Mouse (Mus musculus) NIH3T3 (cell line): ENCODE results near the gene Tmem40.

Experiments
- DNase-seq: peaks from one replicate; pipeline ENCODE4 v3.0.0-alpha.2; 2012; ENCODE audit warnings: low read depth

The Tmem40 gene

GRCm38 (mm10) chr6:115761995-115762756, at the start of gene Tmem40:
Gene Tmem40 (minus strand): TSS chr6:115762410.
- DNase-seq: peak; percentile 44

DNA sequence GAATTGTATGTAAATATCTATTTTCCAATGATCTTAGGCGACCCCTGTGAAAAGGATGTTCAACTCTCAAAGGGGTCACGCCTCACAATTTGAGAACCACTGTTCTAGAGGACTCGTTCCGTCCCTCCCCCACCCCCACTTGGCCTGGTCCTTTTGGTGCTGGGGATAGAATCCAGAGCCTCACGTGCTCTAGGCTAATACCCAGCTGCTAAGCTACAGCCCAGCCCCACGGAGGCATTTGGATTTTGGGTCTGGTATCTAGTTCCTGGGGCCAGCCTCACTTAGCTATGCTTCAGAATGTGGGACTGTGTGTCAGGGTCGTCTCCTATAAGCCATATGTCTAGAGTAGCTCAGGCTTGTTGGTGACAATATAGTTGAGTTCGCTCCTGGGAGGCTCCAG, 49.4 kb upstream of the Tmem40 start:
- DNase-seq: no peak

DNA sequence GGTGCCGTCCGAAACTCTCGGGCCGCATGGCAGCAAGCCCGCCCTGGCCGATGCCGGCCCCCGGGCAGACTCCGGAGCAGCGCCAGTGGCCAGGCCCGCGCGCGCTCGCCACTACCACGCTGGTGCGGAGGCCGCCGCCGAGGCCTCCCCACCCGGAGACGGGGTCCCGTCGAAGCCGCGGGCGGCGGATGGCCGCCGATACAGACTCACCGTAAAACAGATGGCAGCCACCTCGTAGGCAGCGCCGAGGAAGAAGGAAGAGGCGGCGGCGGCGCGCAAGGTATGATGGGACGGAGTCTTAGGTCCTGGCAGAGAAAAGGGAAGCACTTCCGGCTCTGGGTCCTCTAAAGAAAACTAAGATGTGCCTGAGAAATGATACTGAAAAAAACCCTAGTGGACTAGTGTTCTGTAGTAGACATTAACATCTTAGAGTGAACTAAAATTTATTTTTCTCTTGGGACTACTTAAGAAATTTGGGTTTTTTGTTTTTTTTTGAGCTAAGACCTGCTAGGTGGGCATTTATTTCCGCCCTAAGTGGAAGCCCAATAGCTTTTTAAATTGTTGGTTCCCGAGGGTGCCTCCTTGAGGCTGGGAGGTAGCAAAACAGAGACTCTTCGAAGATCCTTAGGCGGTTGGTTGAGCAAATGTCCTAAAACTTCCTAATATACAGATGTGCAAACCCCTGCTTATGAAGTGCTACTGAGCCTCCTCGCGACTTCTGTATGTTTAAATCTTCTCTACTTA, 46.5 kb upstream of the Tmem40 start, which contains the start of gene Rpl32:
Gene Rpl32 (minus strand): TSS at position 260 of the 744 bp plus-strand sequence.
- peak; percentile 96 for DNase-seq

GRCm38 (mm10) chr6:115808196-115808487, 45.9 kb upstream of the Tmem40 start:
- DNase-seq: no peak

DNA sequence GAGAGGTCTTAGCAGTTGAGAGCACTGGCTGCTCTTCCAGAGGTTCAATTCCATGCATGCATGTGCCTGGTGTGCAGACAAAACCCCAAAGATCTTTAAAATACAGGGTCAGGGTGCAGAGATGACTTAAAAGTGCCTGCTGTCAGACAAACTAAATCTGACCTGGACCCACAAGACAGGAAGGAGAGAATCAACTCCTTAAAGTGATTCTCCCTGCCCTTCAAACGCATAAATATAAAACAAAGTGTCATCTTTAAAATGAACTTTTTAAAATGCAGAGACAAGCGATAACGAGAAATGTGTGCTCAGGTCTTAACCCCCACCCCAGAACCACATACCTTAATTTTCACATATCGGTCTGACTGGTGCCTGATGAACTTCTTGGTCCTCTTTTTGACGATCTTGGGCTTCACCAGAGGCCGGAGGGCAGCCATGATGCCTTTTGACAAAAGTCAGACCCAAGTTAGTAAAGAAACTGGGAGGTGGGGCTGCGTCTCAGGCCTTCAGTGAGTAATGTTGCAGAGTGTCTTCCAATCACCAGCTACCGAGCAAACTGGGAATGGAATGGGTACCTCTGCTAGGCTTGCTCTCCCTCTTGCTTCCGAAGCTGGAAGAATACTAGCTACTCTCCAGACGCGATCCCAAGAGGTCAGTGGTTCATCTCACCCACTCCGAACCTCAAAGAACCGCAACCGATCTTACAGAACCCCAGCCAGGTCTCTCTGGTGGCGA, 45.4 kb upstream of the Tmem40 start:
- peak; percentile 62 for DNase-seq

DNA sequence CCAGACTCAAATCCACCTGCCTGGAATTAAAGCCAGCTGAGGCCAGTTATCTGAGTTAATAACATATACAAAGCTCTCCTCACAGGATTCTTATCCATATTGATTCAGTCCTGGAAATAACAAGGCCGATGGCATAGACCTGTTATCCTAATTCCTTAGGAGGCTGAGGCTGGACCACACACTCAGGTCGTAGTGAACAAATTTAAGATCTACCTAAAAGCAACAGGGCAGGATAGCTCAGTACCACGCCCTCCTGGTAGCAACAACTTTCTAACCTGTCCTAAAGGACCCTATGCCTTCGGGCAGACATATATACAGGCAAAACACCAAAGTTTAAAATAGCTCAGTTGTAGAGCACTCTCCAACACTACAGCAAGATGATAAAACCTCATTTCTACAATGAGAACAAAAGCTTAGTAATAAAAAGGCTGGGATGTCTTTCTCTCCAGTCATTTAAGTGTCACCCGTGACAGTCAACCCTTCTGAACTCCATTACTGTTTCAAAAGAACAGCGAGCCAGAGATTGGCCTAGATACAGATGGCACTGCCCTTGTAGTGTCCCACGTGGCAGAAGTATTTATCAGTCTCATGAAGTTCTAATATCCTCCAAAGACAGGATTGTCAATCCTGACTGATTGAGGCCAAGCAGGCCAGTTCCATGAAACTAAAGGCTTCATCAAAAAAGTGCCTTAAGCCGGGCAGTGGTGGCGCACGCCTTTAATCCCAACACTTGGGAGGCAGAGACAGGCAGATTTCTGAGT, 42.4 kb upstream of the Tmem40 start:
- peak; percentile 21 for DNase-seq

GRCm38 (mm10) chr6:115803541-115804382, 41.6 kb upstream of the Tmem40 start:
- peak; percentile 92 for DNase-seq

- DNase-seq: no peak
Observed at GRCm38 (mm10) chr6:115801811-115802210, 39.6 kb upstream of the Tmem40 start.

DNA sequence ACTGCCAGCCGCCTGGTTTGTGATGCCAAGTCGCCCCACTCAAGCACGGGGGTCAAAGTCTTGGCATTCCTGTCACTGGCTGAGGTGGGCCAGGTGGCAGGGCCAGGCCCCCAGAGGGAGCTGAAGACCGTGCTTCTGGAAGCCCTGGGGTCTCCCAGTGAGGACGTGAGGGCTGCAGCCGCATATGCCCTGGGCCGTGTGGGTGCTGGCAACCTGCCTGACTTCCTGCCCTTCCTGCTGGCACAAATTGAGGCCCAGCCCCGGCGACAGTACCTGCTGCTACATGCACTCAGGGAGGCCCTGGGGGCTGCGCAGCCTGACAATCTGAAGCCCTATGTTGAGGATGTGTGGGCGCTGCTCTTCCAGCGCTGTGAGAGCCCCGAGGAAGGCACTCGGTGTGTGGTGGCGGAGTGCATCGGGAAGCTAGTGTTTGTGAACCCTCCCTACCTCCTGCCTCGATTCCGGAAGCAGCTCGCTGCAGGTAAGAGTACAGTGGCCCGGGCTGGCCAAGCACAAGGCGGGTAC, 30.5 kb upstream of the Tmem40 start:
- DNase-seq: no peak

DNA sequence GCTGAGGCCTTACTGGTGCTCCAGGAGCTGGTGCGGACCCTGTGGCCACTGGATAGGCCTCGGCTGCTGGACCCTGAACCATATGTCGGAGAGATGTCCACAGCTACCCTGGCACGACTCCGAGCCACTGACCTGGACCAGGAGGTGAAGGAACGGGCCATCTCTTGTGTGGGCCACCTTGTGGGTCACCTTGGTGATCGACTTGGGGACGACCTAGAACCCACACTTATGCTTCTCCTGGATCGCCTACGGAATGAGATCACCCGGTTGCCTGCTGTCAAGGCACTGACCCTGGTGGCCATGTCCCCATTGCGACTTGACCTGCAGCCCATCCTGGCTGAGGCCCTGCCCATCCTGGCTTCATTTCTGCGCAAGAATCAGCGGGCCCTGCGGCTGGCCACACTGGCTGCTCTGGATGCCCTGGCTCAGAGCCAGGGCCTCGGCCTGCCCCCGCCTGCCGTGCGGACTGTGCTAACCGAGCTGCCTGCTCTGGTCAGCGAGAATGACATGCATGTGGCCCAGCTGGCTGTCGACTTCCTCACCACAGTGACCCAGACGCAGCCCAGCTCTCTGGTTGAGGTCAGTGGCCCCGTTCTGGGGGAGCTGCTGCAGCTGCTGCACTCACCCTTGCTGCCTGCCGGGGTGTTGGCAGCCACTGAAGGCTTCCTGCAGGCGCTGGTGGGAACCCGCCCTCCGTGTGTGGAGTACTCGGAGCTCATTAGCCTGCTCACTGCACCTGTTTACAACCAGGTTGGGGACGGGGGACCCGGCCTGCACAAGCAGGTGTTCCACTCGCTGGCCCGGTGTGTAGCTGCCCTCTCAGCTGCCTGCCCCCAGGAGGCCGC, 29.9 kb upstream of the Tmem40 start:
- DNase-seq: no peak

GRCm38 (mm10) chr6:115791016-115791415, 28.8 kb upstream of the Tmem40 start:
- no peak for DNase-seq

GRCm38 (mm10) chr6:115782781-115783180, 20.6 kb upstream of the Tmem40 start:
- no peak for DNase-seq

- no peak for DNase-seq
Observed at GRCm38 (mm10) chr6:115776363-115776762, 14.2 kb upstream of the Tmem40 start.

GRCm38 (mm10) chr6:115775838-115776237, 13.6 kb upstream of the Tmem40 start:
- peak; percentile 46 for DNase-seq

GRCm38 (mm10) chr6:115774501-115774921, 12.3 kb upstream of the Tmem40 start, which contains the start of gene Cand2:
Gene Cand2 (plus strand): TSS chr6:115774538.
- DNase-seq: peak; percentile 85

GRCm38 (mm10) chr6:115773966-115774413, 11.8 kb upstream of the Tmem40 start:
- DNase-seq: peak; percentile 81

DNA sequence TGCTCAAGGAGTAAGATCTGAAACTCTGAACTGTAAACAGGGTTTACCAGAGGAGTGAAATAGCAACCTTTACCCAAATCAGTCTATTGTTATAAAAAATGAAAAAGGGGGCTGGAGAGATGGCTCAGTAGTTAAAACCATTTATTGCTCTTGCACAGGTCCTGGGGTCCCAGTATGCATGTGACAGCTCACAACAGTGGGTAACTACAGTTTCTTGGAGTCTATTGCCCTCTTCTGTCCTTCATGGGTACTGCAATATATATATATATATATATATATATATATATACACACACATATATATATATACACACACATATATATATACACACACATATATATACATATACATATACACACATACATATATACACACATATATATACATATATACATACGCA, 10.4 kb upstream of the Tmem40 start:
- DNase-seq: peak; percentile 53

DNA sequence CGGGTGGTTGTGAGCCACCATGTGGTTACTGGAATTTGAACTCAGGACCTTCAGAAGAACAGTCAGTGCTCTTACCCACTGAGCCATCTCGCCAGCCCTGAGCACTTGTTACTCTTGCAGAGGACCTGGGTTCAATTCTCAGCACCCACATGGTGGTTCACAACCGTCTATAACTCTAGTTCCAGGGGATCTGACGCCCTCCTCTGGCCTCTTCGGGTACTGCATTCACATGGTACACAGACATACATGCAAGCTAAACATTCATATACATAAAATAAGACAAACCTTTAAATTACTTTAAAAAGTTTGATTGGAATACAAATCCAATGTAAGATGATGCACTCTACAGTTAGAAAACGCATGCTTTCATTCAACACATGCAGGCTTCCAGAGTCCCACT, 10.0 kb upstream of the Tmem40 start:
- peak; percentile 23 for DNase-seq

GRCm38 (mm10) chr6:115770852-115771251, 8.6 kb upstream of the Tmem40 start:
- no peak for DNase-seq
